Mouse (Mus musculus): Measurements from ENCODE around the gene Fam219a.

- no peak for TF ChIP-seq CTCF (conservative IDR thresholded peaks at IDR 0.05; ENCODE audit: low read length)
- no peak for TF ChIP-seq NANOG (IDR thresholded peaks at IDR 0.05; ENCODE audit: borderline replicate concordance, low read length)
These were observed 41.3 kb downstream of the Fam219a start for GRCm38 (mm10) chr4:41527996-41528395.

Measured in E14TG2a.4 (cell line).